Mouse (Mus musculus): ENCODE measurements around the gene B3glct. TPM values are rescaled to one million over a fixed set of nuclear protein-coding genes. Genes with fewer than 3 reads are reported as not detected.

Gene B3glct
- 4.6 TPM for polyA plus RNA-seq (2012; fragmentation: generic; extraction: Trizol)

DNA sequence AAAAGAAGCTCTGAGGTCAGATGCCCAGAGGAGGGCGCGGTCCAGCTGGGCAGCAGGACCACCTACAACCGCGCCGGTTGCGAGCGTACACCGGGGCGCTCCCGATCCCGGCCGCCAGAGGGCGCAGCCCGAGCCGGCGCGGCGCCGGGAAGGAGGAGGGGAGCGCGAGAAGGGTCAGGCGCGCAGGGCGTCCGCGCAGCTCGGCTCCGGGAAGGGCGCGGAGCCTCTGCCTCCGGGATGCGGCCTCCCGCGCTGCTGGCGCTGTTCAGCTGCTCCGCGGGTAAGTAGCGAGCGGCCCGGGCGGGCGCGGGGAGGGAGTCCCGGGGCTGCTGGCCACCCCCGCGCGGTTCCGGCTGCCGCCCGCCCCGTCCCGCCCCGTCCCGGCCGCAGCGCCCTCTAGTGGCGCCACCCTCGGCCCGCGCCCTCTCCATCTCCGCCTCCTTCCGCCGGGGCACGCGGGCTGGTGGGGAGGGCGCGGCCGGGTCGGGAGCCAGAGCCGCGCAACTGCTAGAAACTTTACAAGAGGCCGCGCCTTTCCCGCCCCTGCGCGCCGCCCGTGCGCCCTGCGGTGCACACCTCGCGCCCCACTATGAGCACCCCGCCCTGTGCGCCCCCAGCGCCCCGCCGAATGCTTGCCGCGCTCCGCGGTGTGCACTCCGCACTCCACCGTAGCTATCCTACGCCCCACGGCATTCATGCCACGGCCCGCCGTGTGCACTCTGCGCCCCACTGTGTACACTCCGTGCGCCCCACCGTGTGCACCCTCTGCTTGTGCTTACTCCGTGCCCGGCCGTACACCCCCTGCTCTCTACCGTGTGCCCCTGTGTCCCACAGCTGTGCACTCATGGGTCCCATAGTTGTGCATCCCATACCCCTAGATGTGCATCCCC, at the start of gene B3glct:
B3glct (plus strand) TSS at position 131 of the 890 bp plus-strand sequence.
- TF ChIP-seq MAX (IDR thresholded peaks at IDR 0.05; ENCODE audit: low read depth), result no peak
- peak in 1 of 3 experiments; percentile 26 for TF ChIP-seq MYOG (IDR thresholded peaks at IDR 0.05; ENCODE audit: control insufficient read depth in 1 of 3, insufficient read depth in 1 of 3, insufficient read length in 2 of 3, low read depth in 2 of 3)
- TF ChIP-seq MYOD1 (IDR thresholded peaks at IDR 0.05; ENCODE audit: control insufficient read depth in 1 of 3, insufficient read length in 2 of 3, low read depth in 2 of 3), result peak in 1 of 3 experiments; percentile 20
- peak; percentile 56 for TF ChIP-seq POLR2AphosphoS2 (IDR thresholded peaks at IDR 0.05; ENCODE audit: insufficient read length, low read depth)
- TF ChIP-seq POLR2A (IDR thresholded peaks at IDR 0.05; ENCODE audit: insufficient read length, low read depth), result peak; percentile 68
- H3K4me3 ChIP-seq, result peak within 1 kb of the TSS; percentile 22
- no peaks in the 10 kb centered on the region for H3K79me2 ChIP-seq (ENCODE audit: control insufficient read depth, insufficient read depth)
- peak within 1 kb of the TSS; percentile 72 for H3K4me2 ChIP-seq (ENCODE audit: low read depth)
- peak within 1 kb of the TSS; percentile 55 for H3ac ChIP-seq (ENCODE audit: control insufficient read depth, insufficient read length)
- H3K27me3 ChIP-seq (ENCODE audit: control insufficient read depth, insufficient read depth, insufficient read length), result no peaks in the 10 kb centered on the region
- H3K36me3 ChIP-seq (ENCODE audit: control insufficient read depth, insufficient read depth), result no peaks in the 10 kb centered on the region

DNA sequence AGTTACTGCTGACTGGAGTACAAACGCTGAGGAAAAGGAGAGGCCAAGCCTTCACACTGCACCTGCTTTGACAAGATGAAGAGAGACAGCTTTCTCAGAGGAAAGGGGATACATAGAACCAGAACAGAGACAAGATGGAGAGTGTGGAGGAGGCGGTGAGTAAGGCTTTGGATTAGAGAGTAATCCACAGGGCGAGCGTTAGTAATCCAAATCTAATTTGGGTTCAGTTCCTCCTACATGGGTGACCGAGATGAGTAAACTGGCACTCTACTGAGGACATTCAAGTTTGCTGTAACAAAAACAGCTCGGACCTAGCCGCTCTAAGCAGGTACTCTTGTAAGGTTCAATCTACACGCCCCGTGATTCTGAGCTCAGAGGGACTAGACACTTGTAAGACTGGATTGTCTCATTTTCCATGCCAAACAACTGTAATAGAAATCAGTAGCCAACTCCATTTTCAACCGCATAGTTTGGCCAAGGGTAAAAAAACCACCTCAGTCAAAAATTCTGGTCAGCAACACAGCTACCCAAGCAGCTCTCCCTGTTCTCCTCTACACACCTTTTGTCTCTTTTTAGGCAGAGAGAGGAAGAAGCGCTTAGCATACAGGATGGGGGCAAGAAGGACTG, 43.5 kb upstream of the B3glct start:
- peak overlapping the region; percentile 74 for H3K4me3 ChIP-seq
- peaks cover 35% of the 10 kb centered on the region for H3K79me2 ChIP-seq (ENCODE audit: control insufficient read depth, insufficient read depth)
- no peak for TF ChIP-seq REST (IDR thresholded peaks at IDR 0.05; ENCODE audit: insufficient read depth, insufficient read length)
- TF ChIP-seq MAX (IDR thresholded peaks at IDR 0.05; ENCODE audit: low read depth), result no peak
- TF ChIP-seq E2F4 (IDR thresholded peaks at IDR 0.05; ENCODE audit: insufficient read depth), result no peak
- no peak for TF ChIP-seq CEBPB (IDR thresholded peaks at IDR 0.05; ENCODE audit: insufficient read depth, poor library complexity, severe bottlenecking)
- no peak for TF ChIP-seq TCF12 (IDR thresholded peaks at IDR 0.05; ENCODE audit: insufficient read depth, poor library complexity, severe bottlenecking)
- no peak for TF ChIP-seq TCF3 (IDR thresholded peaks at IDR 0.05; ENCODE audit: insufficient read length, low read depth)
- no peak for TF ChIP-seq SRF (IDR thresholded peaks at IDR 0.05; ENCODE audit: control insufficient read depth, insufficient read length, low read depth)
- no peak for TF ChIP-seq POLR2AphosphoS2 (IDR thresholded peaks at IDR 0.05; ENCODE audit: insufficient read length, low read depth)
- no peak for TF ChIP-seq MYOG (IDR thresholded peaks at IDR 0.05; ENCODE audit: control insufficient read depth in 1 of 3, insufficient read depth in 1 of 3, insufficient read length in 2 of 3, low read depth in 2 of 3)
- TF ChIP-seq USF1 (IDR thresholded peaks at IDR 0.05; ENCODE audit: low read depth), result no peak
- no peak for TF ChIP-seq POLR2A (IDR thresholded peaks at IDR 0.05; ENCODE audit: insufficient read length, low read depth)
- no peak for TF ChIP-seq MYOD1 (IDR thresholded peaks at IDR 0.05; ENCODE audit: control insufficient read depth in 1 of 3, insufficient read length in 2 of 3, low read depth in 2 of 3)
- no peak overlapping the region for H3ac ChIP-seq (ENCODE audit: control insufficient read depth, insufficient read length)
- no peaks in the 10 kb centered on the region for H3K27me3 ChIP-seq (ENCODE audit: control insufficient read depth, insufficient read depth, insufficient read length)
- H3K4me2 ChIP-seq (ENCODE audit: low read depth), result peak overlapping the region; percentile 81
- H3K36me3 ChIP-seq (ENCODE audit: control insufficient read depth, insufficient read depth), result peaks cover 25% of the 10 kb centered on the region

DNA sequence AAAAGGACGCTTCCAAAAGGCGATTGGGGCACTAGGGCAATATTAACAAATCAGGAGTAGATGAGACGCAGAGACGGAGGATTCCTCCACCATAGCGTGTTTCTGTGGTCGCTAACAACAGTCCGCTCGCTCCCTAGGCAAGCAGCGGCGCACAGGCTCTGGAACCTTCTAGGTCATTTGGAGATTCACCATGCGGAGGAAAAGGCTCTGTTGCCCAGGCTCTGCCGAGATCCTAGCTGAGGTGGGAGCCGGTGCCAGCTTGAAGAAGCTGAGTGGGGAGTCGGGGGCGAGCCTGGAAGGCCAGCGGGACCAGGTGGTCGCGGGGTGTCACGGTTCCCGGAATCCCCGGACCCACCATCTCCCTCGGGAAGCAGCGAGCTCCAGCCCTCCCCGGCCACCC, 42.5 kb upstream of the B3glct start:
- H3K27me3 ChIP-seq (ENCODE audit: control insufficient read depth, insufficient read depth, insufficient read length), result no peaks in the 10 kb centered on the region
- peaks cover 35% of the 10 kb centered on the region for H3K79me2 ChIP-seq (ENCODE audit: control insufficient read depth, insufficient read depth)
- H3K36me3 ChIP-seq (ENCODE audit: control insufficient read depth, insufficient read depth), result peaks cover 15% of the 10 kb centered on the region
- H3K4me2 ChIP-seq (ENCODE audit: low read depth), result peak overlapping the region; percentile 81
- TF ChIP-seq POLR2AphosphoS2 (IDR thresholded peaks at IDR 0.05; ENCODE audit: insufficient read length, low read depth) (no peak), CEBPB (IDR thresholded peaks at IDR 0.05; ENCODE audit: insufficient read depth, poor library complexity, severe bottlenecking) (no peak), TCF3 (IDR thresholded peaks at IDR 0.05; ENCODE audit: insufficient read length, low read depth) (no peak), REST (IDR thresholded peaks at IDR 0.05; ENCODE audit: insufficient read depth, insufficient read length) (no peak), E2F4 (IDR thresholded peaks at IDR 0.05; ENCODE audit: insufficient read depth) (no peak)
- peak overlapping the region; percentile 74 for H3K4me3 ChIP-seq
- peak overlapping the region; percentile 10 for H3ac ChIP-seq (ENCODE audit: control insufficient read depth, insufficient read length)

DNA sequence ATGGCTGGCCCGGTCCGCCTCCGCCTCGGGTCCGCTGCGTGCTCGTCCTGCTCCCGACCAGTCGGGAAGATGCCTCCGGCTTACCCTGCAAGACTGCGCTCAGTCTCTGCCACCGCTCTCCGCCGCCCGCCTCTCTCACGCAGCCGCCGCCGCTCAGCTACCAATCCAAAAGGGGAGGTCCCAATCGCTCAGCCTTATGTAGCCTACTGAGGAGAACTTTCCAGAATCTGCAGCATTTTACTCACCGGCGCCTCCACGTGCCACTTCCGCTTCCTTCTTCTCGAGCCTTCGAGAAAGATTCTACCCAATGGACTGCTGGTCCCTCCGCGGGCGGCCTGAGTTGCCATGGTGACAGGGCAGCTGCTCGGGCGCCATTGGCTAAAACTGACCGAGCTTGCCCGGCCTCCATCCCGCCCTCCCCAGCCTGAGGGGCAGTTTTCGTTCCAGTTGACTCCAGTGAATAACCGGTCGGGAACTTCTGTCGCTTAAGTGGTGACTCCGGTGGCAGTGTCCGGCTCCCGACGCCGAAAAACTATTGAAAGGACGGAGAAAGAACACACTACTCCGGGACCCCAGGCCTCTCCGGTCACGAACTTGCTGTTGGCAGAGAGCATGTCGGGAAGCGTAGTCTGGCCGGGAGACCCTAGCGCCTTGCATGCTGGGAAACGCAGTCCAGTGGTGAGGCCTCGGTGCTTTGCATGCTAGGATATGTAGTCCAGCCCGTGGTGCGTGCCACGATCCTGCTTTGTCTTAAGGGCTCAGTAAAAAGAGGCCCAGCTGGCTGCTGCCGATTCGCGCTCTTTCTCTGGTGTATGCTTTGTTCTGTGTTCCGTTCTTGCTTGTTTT, 41.7 kb upstream of the B3glct start, which contains the start of gene Hsph1:
Hsph1 (minus strand) TSS at position 302 of the 846 bp plus-strand sequence.
- peak within 1 kb of the TSS; percentile 74 for H3K4me3 ChIP-seq
- peaks cover 8% of the 10 kb centered on the region for H3K36me3 ChIP-seq (ENCODE audit: control insufficient read depth, insufficient read depth)
- H3K4me2 ChIP-seq (ENCODE audit: low read depth), result peak within 1 kb of the TSS; percentile 81
- no peaks in the 10 kb centered on the region for H3K27me3 ChIP-seq (ENCODE audit: control insufficient read depth, insufficient read depth, insufficient read length)
- peaks cover 35% of the 10 kb centered on the region for H3K79me2 ChIP-seq (ENCODE audit: control insufficient read depth, insufficient read depth)
- TF ChIP-seq TCF12 (IDR thresholded peaks at IDR 0.05; ENCODE audit: insufficient read depth, poor library complexity, severe bottlenecking) (no peak), CEBPB (IDR thresholded peaks at IDR 0.05; ENCODE audit: insufficient read depth, poor library complexity, severe bottlenecking) (no peak), MYOG (IDR thresholded peaks at IDR 0.05; ENCODE audit: control insufficient read depth in 1 of 3, insufficient read depth in 1 of 3, insufficient read length in 2 of 3, low read depth in 2 of 3) (peak in 1 of 3 experiments; percentile 39), SRF (IDR thresholded peaks at IDR 0.05; ENCODE audit: control insufficient read depth, insufficient read length, low read depth) (peak; percentile 77), REST (IDR thresholded peaks at IDR 0.05; ENCODE audit: insufficient read depth, insufficient read length) (no peak), POLR2AphosphoS2 (IDR thresholded peaks at IDR 0.05; ENCODE audit: insufficient read length, low read depth) (peak; percentile 81), MAX (IDR thresholded peaks at IDR 0.05; ENCODE audit: low read depth) (peak; percentile 15), POLR2A (IDR thresholded peaks at IDR 0.05; ENCODE audit: insufficient read length, low read depth) (peak; percentile 77), USF1 (IDR thresholded peaks at IDR 0.05; ENCODE audit: low read depth) (peak; percentile 77), TCF3 (IDR thresholded peaks at IDR 0.05; ENCODE audit: insufficient read length, low read depth) (no peak), MYOD1 (IDR thresholded peaks at IDR 0.05; ENCODE audit: control insufficient read depth in 1 of 3, insufficient read length in 2 of 3, low read depth in 2 of 3) (peak in 1 of 3 experiments; percentile 29), E2F4 (IDR thresholded peaks at IDR 0.05; ENCODE audit: insufficient read depth) (no peak)
- H3ac ChIP-seq (ENCODE audit: control insufficient read depth, insufficient read length), result peak within 1 kb of the TSS; percentile 10

All from myocyte (in vitro differentiated cells).